Mouse (Mus musculus): ENCODE data around the gene Inpp4a.

DNA sequence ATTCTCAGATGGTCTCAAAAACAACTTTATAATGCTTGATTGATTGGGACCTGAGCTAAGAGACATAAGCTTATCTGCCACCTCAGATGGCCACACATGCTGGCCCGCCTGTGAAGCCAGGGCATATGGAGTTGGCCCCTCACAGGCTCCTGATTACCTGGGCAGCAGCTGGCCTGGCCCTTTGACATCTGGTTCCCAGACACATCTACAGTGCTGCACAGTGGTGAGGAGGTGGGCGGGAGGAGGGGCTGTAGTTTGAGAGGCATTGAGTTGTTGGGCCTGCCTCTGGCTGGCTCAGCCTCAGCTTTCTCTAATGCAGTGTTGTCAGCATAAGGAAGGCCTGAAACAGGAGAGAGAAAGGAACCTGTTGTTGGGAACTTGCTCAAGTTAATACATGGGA, 77.1 kb downstream of the Inpp4a start:
- TF ChIP-seq CTCF (IDR thresholded peaks at IDR 0.05; ENCODE audit: control insufficient read depth, insufficient read depth, insufficient replicate concordance, low read depth, low read length) (no peak), POLR2A (IDR thresholded peaks at IDR 0.05; ENCODE audit: control insufficient read depth, low read depth, low read length) (no peak)
